Mouse (Mus musculus): ENCODE measurements around the gene Hhat.

GRCm38 (mm10) chr1:192457526-192458206 lies 313.4 kb downstream of the Hhat start:
- no peak for TF ChIP-seq CTCF (IDR thresholded peaks at IDR 0.05 in 2 of 3, conservative IDR thresholded peaks at IDR 0.05 in 1 of 3; ENCODE audit: control insufficient read depth in 1 of 3, insufficient read depth in 1 of 3, low read depth in 2 of 3, low read length in 3 of 3, poor library complexity in 1 of 3, severe bottlenecking in 1 of 3)
- TF ChIP-seq GATA1 (IDR thresholded peaks at IDR 0.05; ENCODE audit: low read depth, low read length), result no peak
- TF ChIP-seq TCF12 (IDR thresholded peaks at IDR 0.05; ENCODE audit: low read depth, low read length), result no peak
- TF ChIP-seq SMC3 (IDR thresholded peaks at IDR 0.05; ENCODE audit: low read depth, low read length), result no peak
- TF ChIP-seq MAFK (IDR thresholded peaks at IDR 0.05; ENCODE audit: borderline replicate concordance, low read depth, low read length), result no peak
- no peak for TF ChIP-seq USF1 (IDR thresholded peaks at IDR 0.05; ENCODE audit: low read depth, low read length)
- TF ChIP-seq NELFE (IDR thresholded peaks at IDR 0.05; ENCODE audit: low read depth, low read length), result no peak
- no peak for TF ChIP-seq ZKSCAN1 (IDR thresholded peaks at IDR 0.05; ENCODE audit: low read depth, low read length)
- no peak for TF ChIP-seq POLR2AphosphoS2 (IDR thresholded peaks at IDR 0.05; ENCODE audit: low read length)
- TF ChIP-seq CHD2 (IDR thresholded peaks at IDR 0.05; ENCODE audit: low read length), result no peak
- TF ChIP-seq SIN3A (IDR thresholded peaks at IDR 0.05; ENCODE audit: low read length), result no peak
- no peak for TF ChIP-seq NRF1 (IDR thresholded peaks at IDR 0.05; ENCODE audit: insufficient read depth, low read depth, low read length, poor library complexity, severe bottlenecking)
- no peak for TF ChIP-seq POLR2A (IDR thresholded peaks at IDR 0.05; ENCODE audit: control insufficient read depth in 1 of 2, insufficient read depth in 1 of 2, low read depth in 1 of 2, low read length in 2 of 2, poor library complexity in 1 of 2)
- no peak for TF ChIP-seq RAD21 (IDR thresholded peaks at IDR 0.05; ENCODE audit: low read depth, low read length)

Measured in MEL (cell line).